Mouse (Mus musculus) gastrocnemius, adult 18-20 months (tissue): ENCODE measurements around the gene Hspbap1. TPM values are rescaled to one million over a fixed set of nuclear protein-coding genes. Genes with fewer than 3 reads are reported as not detected.

Source experiments
- DNase-seq: peaks from one replicate; pipeline ENCODE4 v3.0.0; 2021; ENCODE audit warnings: low spot score
- total RNA-seq, 2 experiments: library from RNA; stranded (reverse); gene quantifications; 2 replicates each; pipeline ENCODE4 v1.2.3; 2021

The Hspbap1 gene
- total RNA-seq, 2 experiments from 2014 or later = 3.5 to 4.3 TPM

GRCm38 (mm10) chr16:35791962-35792521 is 21.9 kb downstream of the Hspbap1 start:
- no peak for DNase-seq

GRCm38 (mm10) chr16:35802163-35802562 is 32.0 kb downstream of the Hspbap1 start:
- no peak for DNase-seq

GRCm38 (mm10) chr16:35803723-35804122 is 33.5 kb downstream of the Hspbap1 start:
- no peak for DNase-seq

- no peak for DNase-seq
Observed at GRCm38 (mm10) chr16:35806973-35807662, 36.9 kb downstream of the Hspbap1 start.

- DNase-seq = no peak
Observed at GRCm38 (mm10) chr16:35807663-35807992, 37.5 kb downstream of the Hspbap1 start.

- DNase-seq = no peak
Observed at GRCm38 (mm10) chr16:35808838-35809237, 38.7 kb downstream of the Hspbap1 start.

- DNase-seq = no peak
Observed at GRCm38 (mm10) chr16:35813119-35813518, 42.9 kb downstream of the Hspbap1 start.

GRCm38 (mm10) chr16:35817255-35818089 is 47.3 kb downstream of the Hspbap1 start:
- DNase-seq = peak; percentile 86

GRCm38 (mm10) chr16:35829999-35830398 is 59.8 kb downstream of the Hspbap1 start:
- no peak for DNase-seq

- no peak for DNase-seq
Observed at GRCm38 (mm10) chr16:35832926-35833325, 62.8 kb downstream of the Hspbap1 start.

- no peak for DNase-seq
Observed at GRCm38 (mm10) chr16:35834653-35835052, 64.5 kb downstream of the Hspbap1 start.

- peak; percentile 38 for DNase-seq
Observed at GRCm38 (mm10) chr16:35839680-35840079, 69.5 kb downstream of the Hspbap1 start.

- no peak for DNase-seq
Observed at GRCm38 (mm10) chr16:35847138-35847537, 77.0 kb downstream of the Hspbap1 start.

- no peak for DNase-seq
Observed at GRCm38 (mm10) chr16:35855846-35856245, 85.7 kb downstream of the Hspbap1 start.

GRCm38 (mm10) chr16:35856766-35857165 is 86.6 kb downstream of the Hspbap1 start:
- DNase-seq = no peak

- no peak for DNase-seq
Observed at GRCm38 (mm10) chr16:35860236-35860635, 90.1 kb downstream of the Hspbap1 start.

- no peak for DNase-seq
Observed at GRCm38 (mm10) chr16:35862057-35862456, 91.9 kb downstream of the Hspbap1 start.

- DNase-seq = no peak
Observed at GRCm38 (mm10) chr16:35867726-35868125, 97.6 kb downstream of the Hspbap1 start.

- DNase-seq = peak; percentile 32
Observed at GRCm38 (mm10) chr16:35869126-35869525, 99.0 kb downstream of the Hspbap1 start.

- no peak for DNase-seq
Observed at GRCm38 (mm10) chr16:35869656-35870055, 99.5 kb downstream of the Hspbap1 start.

GRCm38 (mm10) chr16:35870581-35871047 is 100.4 kb downstream of the Hspbap1 start:
- DNase-seq = no peak
